Mouse (Mus musculus) lung, embryonic 15.5 days (tissue): Measurements from ENCODE around the gene Gm14325. TPM values are rescaled to one million over a fixed set of nuclear protein-coding genes. Genes with fewer than 3 reads are reported as not detected.
"Not testable (repeated sequence)": the region's sequence is repeated elsewhere in the genome, so short reads cannot be mapped to it uniquely, and the experiment has no call there.

Experiments used
- ATAC-seq: fragments of 200-750 bp; cut with Nextera tagmentation; 2 replicates; pipeline ENCODE4 v1.8.0; 2017; ENCODE audit warnings: moderate number of reproducible peaks, borderline replicate concordance; ENCODE audit not compliant: low FRiP score, low TSS enrichment; ENCODE audit errors: extremely low read depth
- H3K27ac ChIP-seq: fragments of 300-500 bp; sonication (generic); 2 replicates; pipeline ENCODE4 v1.5.1; 2015; ENCODE audit warnings: moderate library complexity, mild to moderate bottlenecking, inconsistent platforms
- H3K27me3 ChIP-seq: fragments of 300-500 bp; sonication (generic); 2 replicates; pipeline ENCODE4 v1.6.1; 2015; ENCODE audit warnings: inconsistent platforms
- H3K36me3 ChIP-seq: fragments of 300-500 bp; sonication (generic); 2 replicates; pipeline ENCODE4 v1.6.1; 2015; ENCODE audit warnings: inconsistent platforms
- H3K4me1 ChIP-seq: fragments of 300-500 bp; sonication (generic); 2 replicates; pipeline ENCODE4 v1.6.1; 2015; ENCODE audit warnings: inconsistent platforms
- H3K4me2 ChIP-seq: fragments of 300-500 bp; sonication (generic); 2 replicates; pipeline ENCODE4 v1.6.1; 2015; ENCODE audit warnings: inconsistent platforms, mild to moderate bottlenecking, moderate library complexity
- H3K4me3 ChIP-seq: fragments of 300-500 bp; sonication (generic); 2 replicates; pipeline ENCODE4 v1.5.1; 2015; ENCODE audit warnings: mild to moderate bottlenecking, inconsistent platforms
- H3K9ac ChIP-seq: fragments of 300-500 bp; sonication (generic); 2 replicates; pipeline ENCODE4 v1.6.1; 2015; ENCODE audit warnings: inconsistent platforms
- H3K9me3 ChIP-seq: fragments of 300-500 bp; sonication (generic); 2 replicates; pipeline ENCODE4 v1.6.1; 2016; ENCODE audit warnings: inconsistent platforms
- WGBS: fragments of 180-500 bp; shearing (Covaris S2); methylation state at CpG from one replicate; pipeline ENCODE4 v1.1.7; 2015; 5-methylcytosine and 5-hydroxymethylcytosine counted together
- polyA plus RNA-seq: library from polyadenylated mRNA; unstranded; fragments of >200 nt; fragmentation: Nextera tagmentation; extraction: Ambion mirVana; gene quantifications from 2 replicates; pipeline ENCODE4 v1.2.1, GENCODE M21; 2015

Gene Gm14325
- polyA plus RNA-seq, result 37.5 and 38.3 TPM in 2 replicates

DNA sequence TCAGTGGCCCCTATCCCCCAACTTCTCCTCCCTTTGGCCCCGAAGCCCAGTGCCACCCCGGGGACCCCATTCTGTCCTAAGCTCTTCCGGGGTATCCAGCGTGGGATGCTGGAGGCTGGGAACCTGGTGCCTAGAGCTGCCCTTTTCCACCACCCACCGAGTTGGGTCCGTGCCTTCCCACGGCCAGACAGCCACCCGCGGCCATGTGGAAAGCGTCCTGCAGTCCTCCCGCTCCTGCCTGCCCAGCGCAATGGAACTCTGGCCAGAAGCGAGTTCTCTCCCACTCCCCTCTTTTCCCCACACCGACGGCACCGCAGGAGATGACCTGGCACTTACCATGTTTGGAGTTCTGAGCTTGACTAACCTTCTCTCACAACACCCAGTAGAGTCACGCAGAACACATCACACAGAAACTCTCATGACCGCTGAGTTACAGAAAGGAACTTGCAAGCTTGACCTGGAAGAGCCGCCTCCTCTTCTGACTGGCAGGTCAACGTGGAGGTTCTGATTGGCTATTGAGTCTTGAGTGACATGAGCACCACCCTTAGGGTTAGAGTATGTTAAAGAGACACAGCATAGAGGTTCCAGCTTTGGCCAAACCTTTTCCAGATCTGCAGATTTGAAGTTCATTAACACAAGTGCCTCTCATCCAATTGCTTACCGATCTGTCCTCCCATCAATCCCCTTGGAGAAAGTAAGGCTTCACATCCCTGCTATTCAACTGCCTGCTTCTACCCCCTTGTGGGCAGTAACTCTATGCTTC is at the start of gene Gm14325:
Gene Gm14325 (minus strand): TSS at position 436 of the 763 bp plus-strand sequence.
- Histone ChIP-seq H3K9ac (peak within 1 kb of the TSS; percentile 46), H3K4me2 (peak within 1 kb of the TSS; percentile 42), H3K4me3 (peak within 1 kb of the TSS; percentile 45)
- H3K9me3 ChIP-seq, H3K27me3 ChIP-seq, H3K36me3 ChIP-seq, H3K4me1 ChIP-seq, H3K27ac ChIP-seq, ATAC-seq: not testable (repeated sequence)
- WGBS, result 4% methylated on average over 18 of the region's 21 CpGs

DNA sequence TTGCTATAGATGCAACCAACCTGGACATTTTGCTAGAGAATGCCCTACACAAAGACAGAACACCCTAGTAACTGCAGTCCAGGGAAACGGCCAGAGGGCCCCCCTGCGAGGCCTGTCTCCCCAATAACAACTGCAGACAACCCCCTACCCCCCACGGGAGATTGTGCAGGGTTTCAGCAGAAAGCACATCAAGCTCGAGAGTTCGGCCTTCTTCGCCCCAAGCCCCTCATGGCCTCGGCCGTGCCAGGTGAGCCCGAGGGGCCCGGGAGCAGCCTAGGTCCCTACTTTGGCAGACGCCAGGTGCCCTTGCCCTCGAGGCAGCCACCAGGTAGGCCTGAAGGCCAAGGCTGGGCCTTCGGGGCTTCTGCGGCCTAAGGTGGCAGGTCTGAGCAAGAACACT is 47.6 kb upstream of the Gm14325 start:
- ATAC-seq, H3K4me3 ChIP-seq, H3K9me3 ChIP-seq, H3K4me2 ChIP-seq, H3K9ac ChIP-seq, H3K27ac ChIP-seq, H3K36me3 ChIP-seq, H3K4me1 ChIP-seq, H3K27me3 ChIP-seq: not testable (repeated sequence)
- WGBS, result 88% methylated on average over 13 of the region's 14 CpGs

DNA sequence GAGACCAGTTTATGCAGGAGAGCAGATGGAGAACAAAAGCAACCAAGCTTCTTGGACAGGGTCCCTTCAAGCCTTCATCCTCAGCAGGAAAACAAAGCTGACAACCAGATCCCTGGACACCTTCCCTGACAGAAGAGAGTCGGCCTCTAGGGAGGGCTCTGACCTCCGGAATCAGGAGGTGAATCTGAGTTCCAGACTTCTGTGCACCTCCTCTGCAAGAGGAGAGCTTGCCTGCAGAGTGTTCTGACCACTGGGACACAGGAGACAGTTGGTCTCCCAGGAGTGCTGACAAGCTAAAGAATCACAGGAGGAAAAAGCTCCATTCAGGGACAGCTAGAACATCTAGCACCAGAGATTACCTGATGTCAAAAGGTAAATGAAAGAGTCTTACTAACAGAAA is 22.1 kb upstream of the Gm14325 start:
- 87% methylated on average over 2 of the region's 2 CpGs for WGBS
- not testable (repeated sequence) for ATAC-seq

DNA sequence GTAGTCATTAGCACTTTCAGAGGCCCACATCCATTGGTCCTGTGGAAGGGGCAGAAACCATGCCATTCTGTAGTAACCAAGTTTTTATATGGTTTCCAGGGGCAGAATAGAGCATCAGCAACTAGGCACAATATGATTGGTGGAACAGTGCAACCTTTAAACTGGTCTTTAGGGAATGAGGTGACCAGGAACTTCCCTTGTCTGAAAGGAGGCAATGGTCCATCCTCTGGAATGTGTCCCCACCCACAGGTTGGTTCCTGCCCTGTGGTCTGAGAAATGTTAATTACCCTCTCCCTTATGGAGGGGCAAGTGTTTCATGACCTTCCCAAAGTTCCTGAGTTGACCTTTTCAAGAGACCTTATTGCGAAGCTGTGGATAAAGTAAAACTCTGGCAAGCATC is 3.5 kb upstream of the Gm14325 start:
- not testable (repeated sequence) for H3K36me3 ChIP-seq, H3K9me3 ChIP-seq, H3K27me3 ChIP-seq, H3K4me1 ChIP-seq, H3K4me3 ChIP-seq, H3K27ac ChIP-seq, H3K4me2 ChIP-seq, ATAC-seq, H3K9ac ChIP-seq
- 86% methylated on average over 1 of the region's 1 CpGs for WGBS

More for the DNA sequence above, 22.1 kb upstream of the Gm14325 start:
- H3K9ac ChIP-seq, H3K27ac ChIP-seq, H3K9me3 ChIP-seq, H3K4me2 ChIP-seq, H3K27me3 ChIP-seq, H3K36me3 ChIP-seq, H3K4me1 ChIP-seq, H3K4me3 ChIP-seq: not testable (repeated sequence)

DNA sequence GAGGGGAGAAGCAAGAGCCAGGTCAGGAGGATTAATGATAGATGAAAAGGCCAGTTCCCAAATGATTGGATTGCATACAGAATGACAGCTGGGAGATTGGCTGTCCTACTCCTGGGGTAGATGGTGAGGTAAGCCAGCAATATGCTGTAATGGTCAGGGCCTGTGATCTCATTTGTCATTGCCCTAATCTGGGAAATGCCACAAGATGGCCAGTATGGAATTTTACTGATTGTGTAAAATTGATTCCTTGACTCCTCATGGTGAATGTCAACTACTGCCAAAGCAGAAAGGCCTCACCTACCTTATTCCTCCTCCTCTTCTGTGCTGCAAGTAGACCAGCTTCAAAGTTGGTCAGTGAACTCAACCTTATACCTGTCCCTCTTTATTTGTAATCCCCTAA is 3.4 kb downstream of the Gm14325 start:
- H3K36me3 ChIP-seq, H3K27me3 ChIP-seq, H3K4me3 ChIP-seq, H3K4me2 ChIP-seq, H3K4me1 ChIP-seq, H3K9ac ChIP-seq, H3K27ac ChIP-seq, ATAC-seq, H3K9me3 ChIP-seq: not testable (repeated sequence)

DNA sequence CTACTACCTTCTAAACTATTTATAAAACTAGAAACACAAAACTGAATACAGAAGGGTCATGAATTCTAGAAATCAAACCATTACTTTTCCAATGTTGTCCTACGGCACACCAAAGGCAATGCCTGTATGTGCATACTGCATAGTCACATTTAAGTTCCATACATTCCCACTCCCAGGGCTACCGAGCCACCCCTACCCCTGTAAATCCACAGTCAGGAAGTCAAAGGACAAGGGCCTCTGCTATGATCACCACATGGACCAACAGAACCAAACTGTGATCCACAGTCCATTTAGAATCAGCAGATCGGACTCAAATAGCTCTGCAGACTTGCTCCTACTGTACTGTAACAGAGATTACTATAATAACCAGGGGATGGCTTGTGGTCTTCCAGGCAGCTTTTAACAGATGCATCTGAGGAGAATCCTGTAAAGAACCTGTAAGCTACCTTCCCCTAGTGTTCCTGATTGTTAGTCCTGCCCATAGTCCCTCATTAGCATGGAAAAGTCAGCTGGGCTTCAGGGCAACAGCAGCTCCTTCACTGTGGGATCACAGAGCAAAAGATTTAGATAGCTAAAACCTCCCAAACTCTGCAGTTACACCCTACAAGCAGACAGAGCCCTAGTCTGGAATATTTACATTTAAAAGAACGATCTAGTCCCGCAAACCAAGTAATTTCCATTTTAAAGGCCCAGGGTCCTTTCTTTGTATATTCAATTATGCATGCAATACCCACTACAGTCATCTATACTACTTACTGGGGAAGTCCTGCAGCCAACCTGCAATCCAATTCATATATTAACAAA is 4.2 kb downstream of the Gm14325 start:
- not testable (repeated sequence) for ATAC-seq, H3K4me3 ChIP-seq, H3K4me2 ChIP-seq, H3K27ac ChIP-seq, H3K9ac ChIP-seq, H3K4me1 ChIP-seq, H3K27me3 ChIP-seq, H3K9me3 ChIP-seq, H3K36me3 ChIP-seq
- WGBS, result 94% methylated on average over 5 of the region's 5 CpGs

DNA sequence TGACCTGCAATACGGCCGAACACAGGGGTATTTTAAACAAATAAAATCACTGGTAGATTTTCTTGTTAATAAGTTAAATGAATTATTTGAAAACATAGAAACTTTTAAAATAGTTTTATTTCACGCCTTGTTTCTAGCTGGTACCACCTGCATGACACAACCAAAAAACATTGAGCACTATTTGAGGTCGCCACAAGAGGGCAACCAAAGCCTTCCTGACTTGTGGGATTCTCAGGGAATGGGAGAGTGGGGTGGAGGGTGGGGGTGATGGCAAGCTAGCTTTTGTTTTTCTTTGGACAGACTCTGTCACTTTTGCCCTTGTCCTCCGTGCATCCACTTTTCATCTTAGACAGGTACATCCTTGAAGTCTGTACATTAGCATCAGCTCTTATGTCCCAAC is 18.2 kb downstream of the Gm14325 start:
- not testable (repeated sequence) for H3K36me3 ChIP-seq, H3K27me3 ChIP-seq, H3K4me1 ChIP-seq, H3K27ac ChIP-seq, ATAC-seq, H3K9me3 ChIP-seq, H3K9ac ChIP-seq, H3K4me3 ChIP-seq, H3K4me2 ChIP-seq
- WGBS, result 66% methylated on average over 2 of the region's 5 CpGs

DNA sequence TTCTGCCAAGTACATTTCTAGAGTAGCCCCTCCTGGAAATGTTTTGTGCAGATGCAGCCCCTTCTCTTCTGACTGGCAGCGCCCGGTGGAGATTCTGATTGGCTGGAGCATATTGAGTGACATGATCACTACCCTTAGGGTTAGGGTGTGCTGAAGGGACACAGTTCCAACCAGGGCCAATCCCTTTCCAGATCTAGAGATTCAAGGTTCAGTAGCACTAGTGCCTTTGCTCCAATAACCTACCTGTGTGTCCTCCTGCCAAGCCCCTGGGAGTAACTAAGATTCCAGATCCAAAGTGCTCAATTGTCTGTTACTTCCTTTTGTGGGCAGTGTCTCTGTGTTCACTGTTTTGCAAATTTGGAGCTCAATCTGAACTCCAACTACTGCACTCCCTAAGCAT is 34.0 kb downstream of the Gm14325 start:
- H3K9ac ChIP-seq, ATAC-seq, H3K36me3 ChIP-seq, H3K27ac ChIP-seq, H3K9me3 ChIP-seq, H3K4me2 ChIP-seq, H3K4me1 ChIP-seq, H3K27me3 ChIP-seq, H3K4me3 ChIP-seq: not testable (repeated sequence)
- WGBS, result no CpG with 5 or more reads among the region's 2 CpGs

DNA sequence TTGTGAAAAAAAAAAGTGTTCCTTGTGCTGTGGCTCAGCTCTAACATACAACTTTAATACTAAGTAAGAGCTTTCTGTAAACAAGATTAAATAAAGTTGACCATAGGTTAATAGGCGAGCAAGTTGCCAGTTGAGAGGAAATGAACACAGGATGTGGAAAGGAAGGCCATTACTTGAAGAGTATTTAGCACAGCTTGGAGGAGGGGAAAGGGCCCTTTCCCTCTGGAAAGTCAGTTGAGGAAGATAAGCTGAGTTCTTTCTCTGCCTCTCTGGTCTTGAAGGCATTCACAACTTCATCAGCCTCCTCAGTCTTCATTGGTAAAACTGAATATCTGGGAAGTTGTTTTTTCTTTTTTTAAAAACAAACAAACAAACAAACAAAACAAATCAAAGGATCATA is 52.8 kb downstream of the Gm14325 start:
- not testable (repeated sequence) for ATAC-seq, H3K9ac ChIP-seq, H3K4me1 ChIP-seq, H3K27me3 ChIP-seq, H3K9me3 ChIP-seq, H3K4me3 ChIP-seq, H3K36me3 ChIP-seq, H3K27ac ChIP-seq, H3K4me2 ChIP-seq
- WGBS, result 35% methylated on average over 1 of the region's 1 CpGs

Other genes with a start within 250 kb of the Gm14325 start
- gene Gm14322, start 81.0 kb downstream of the Gm14325 start, polyA plus RNA-seq, result 9.9 and 13.7 TPM in 2 replicates
- gene Gm14327, start 56.8 kb upstream of the Gm14325 start, polyA plus RNA-seq, result 3.6 and 4.5 TPM in 2 replicates
- gene Zfp972, start 85.3 kb upstream of the Gm14325 start, polyA plus RNA-seq, result 1.6 TPM in 1 of 2 replicates, not detected in the other
- 18.0 and 18.7 TPM in 2 replicates for gene Gm14326, start 117.0 kb upstream of the Gm14325 start, polyA plus RNA-seq
- gene Zfp971, start 182.9 kb upstream of the Gm14325 start, polyA plus RNA-seq, result 12.1 and 15.1 TPM in 2 replicates
- 18.6 and 20.3 TPM in 2 replicates for gene Zfp931, start 238.1 kb upstream of the Gm14325 start, polyA plus RNA-seq